Mouse (Mus musculus) neural tube, embryonic 10.5 days (tissue): ENCODE results near the gene Rnf182.

Experiments
- DNase-seq: peaks from one replicate; pipeline ENCODE4 v3.0.0-alpha.2; 2017; ENCODE audit warnings: low spot score; ENCODE audit errors: extremely low spot score

Rnf182 gene

GRCm38 (mm10) chr13:43696011-43696410 lies 80.5 kb downstream of the Rnf182 start:
- no peak for DNase-seq

GRCm38 (mm10) chr13:43698506-43698905 lies 83.0 kb downstream of the Rnf182 start:
- no peak for DNase-seq

GRCm38 (mm10) chr13:43703471-43703870 lies 88.0 kb downstream of the Rnf182 start:
- DNase-seq = no peak

GRCm38 (mm10) chr13:43704533-43705116 lies 89.1 kb downstream of the Rnf182 start:
- no peak for DNase-seq

GRCm38 (mm10) chr13:43706387-43706786 lies 90.9 kb downstream of the Rnf182 start:
- DNase-seq = no peak

- DNase-seq = no peak
Observed at GRCm38 (mm10) chr13:43709529-43709928, 94.0 kb downstream of the Rnf182 start.

- no peak for DNase-seq
Observed at GRCm38 (mm10) chr13:43711708-43712314, 96.3 kb downstream of the Rnf182 start.

DNA sequence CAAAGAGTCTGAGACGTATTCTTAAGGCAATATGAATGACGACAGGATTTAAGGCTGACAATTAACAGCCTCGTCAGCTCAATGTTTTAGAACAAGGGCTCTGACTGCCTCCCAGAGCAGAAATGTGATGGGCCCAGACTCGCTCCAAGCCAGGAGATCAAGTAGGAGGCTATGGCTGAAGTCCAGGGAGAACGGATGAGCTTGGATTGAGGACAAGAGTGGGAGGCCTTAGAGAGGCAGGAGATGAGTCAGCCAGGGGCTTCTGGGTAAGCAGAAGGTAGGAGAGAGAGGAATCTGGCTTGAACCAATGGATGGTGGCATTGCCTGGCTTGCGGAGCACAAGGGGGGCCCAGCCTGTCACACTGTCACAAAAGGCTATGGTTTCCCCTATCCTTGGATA lies 99.2 kb downstream of the Rnf182 start:
- no peak for DNase-seq

DNA sequence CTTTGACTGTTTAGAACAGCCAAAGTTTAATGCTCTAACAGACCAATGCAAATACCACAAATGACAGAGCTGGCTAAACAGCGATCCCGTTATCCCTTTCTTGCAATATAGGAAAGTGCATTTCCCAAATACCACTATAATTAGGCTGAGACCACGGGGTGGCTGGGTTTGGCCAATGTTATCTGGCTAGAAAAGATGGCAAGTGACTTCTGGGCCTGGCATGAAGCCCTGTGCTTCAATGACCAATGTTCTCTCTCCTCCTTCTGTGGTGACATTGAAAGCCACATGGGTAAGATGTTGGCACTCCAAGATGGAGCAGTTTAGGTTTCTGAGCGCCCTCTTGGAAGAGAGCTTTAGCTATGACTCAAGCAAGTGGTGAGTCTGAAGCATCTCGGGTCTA lies 100.0 kb downstream of the Rnf182 start:
- no peak for DNase-seq

DNA sequence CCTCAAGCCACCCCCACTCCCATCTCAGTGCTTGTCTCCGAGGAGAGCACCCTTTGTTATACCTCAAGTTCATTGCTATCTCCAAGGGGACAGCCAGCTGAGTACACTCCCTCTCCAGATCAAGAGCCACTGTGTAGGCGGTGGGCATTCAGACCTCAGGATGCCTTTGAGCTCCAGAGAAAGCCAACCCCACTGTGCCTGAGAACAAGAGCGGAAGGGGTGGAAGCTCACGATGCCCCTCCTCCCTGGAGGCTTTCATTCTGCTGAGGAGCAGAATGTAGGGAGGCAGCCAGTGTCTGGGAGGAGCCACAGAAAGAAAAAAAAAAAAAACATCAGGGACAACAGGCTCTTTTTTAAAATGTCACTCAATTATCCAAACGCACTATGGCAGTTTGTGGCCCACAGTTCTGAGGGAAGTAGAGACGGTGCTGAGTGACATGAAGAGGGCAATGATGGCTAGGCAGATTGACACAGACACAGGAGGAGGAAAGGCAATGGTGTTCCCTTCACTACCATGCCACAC lies 101.1 kb downstream of the Rnf182 start:
- no peak for DNase-seq

- no peak for DNase-seq
Observed at GRCm38 (mm10) chr13:43718173-43718572, 102.7 kb downstream of the Rnf182 start.

GRCm38 (mm10) chr13:43720496-43720895 lies 105.0 kb downstream of the Rnf182 start:
- DNase-seq = no peak
